Mouse (Mus musculus) hindbrain, embryonic 12.5 days (tissue): ENCODE data around the gene Amigo3. TPM values are rescaled to one million over a fixed set of nuclear protein-coding genes. Genes with fewer than 3 reads are reported as not detected.

ENCODE experiments used
- ATAC-seq: fragments of 200-750 bp; cut with Nextera tagmentation; 2 replicates; pipeline ENCODE4 v1.8.0; 2017; ENCODE audit warnings: moderate TSS enrichment; ENCODE audit not compliant: low FRiP score
- H3K27ac ChIP-seq: fragments of 300-500 bp; sonication (generic); 2 replicates; pipeline ENCODE4 v1.5.1; 2016; ENCODE audit warnings: mild to moderate bottlenecking
- H3K27me3 ChIP-seq: fragments of 300-500 bp; sonication (generic); 2 replicates; pipeline ENCODE4 v1.6.1; 2016; ENCODE audit warnings: mild to moderate bottlenecking
- H3K36me3 ChIP-seq: fragments of 300-500 bp; sonication (generic); 2 replicates; pipeline ENCODE4 v1.6.1; 2016; ENCODE audit warnings: mild to moderate bottlenecking
- H3K4me1 ChIP-seq: fragments of 300-500 bp; sonication (generic); 2 replicates; pipeline ENCODE4 v1.6.1; 2016
- H3K4me2 ChIP-seq: fragments of 300-500 bp; sonication (generic); replicated peaks from 2 replicates; pipeline ENCODE4 v1.6.1; 2016; ENCODE audit warnings: mild to moderate bottlenecking
- H3K4me3 ChIP-seq: fragments of 300-500 bp; sonication (generic); 2 replicates; pipeline ENCODE4 v1.5.1; 2016; ENCODE audit warnings: mild to moderate bottlenecking
- H3K9ac ChIP-seq: fragments of 300-500 bp; sonication (generic); 2 replicates; pipeline ENCODE4 v1.6.1; 2016; ENCODE audit warnings: mild to moderate bottlenecking, moderate library complexity
- H3K9me3 ChIP-seq: fragments of 300-500 bp; sonication (generic); replicated peaks from 2 replicates; pipeline ENCODE4 v1.6.1; 2016; ENCODE audit warnings: mild to moderate bottlenecking
- WGBS: fragments of 180-500 bp; shearing (Covaris S2); methylation state at CpG from one replicate; pipeline ENCODE4 v1.1.7; 2016; 5-methylcytosine and 5-hydroxymethylcytosine counted together
- microRNA-seq: library from miRNA; unstranded; fragments of <30 nt; microRNA quantifications from one replicate; pipeline ENCODE4, GENCODE M21; 2017
- polyA plus RNA-seq: library from polyadenylated mRNA; unstranded; fragments of >200 nt; fragmentation: Nextera tagmentation; extraction: Ambion mirVana; gene quantifications from 2 replicates; pipeline ENCODE4 v1.2.1, GENCODE M21; 2016

The Amigo3 gene
- polyA plus RNA-seq, 1 experiment from 2014 or later, result 3.9 TPM

GRCm38 (mm10) chr9:108094998-108095411 lies 42.0 kb downstream of the Amigo3 start:
- peaks cover 45% of the 10 kb centered on the region for H3K36me3 ChIP-seq
- WGBS, result 0% methylated on average over 16 of the region's 16 CpGs
- ATAC-seq, result peak; percentile 57

GRCm38 (mm10) chr9:108095518-108095917 lies 42.6 kb downstream of the Amigo3 start:
- ATAC-seq, result no peak
- Histone ChIP-seq H3K36me3 (peaks cover 40% of the 10 kb centered on the region), H3K4me3 (peak overlapping the region; percentile 88), H3K4me1 (peaks cover 18% of the 10 kb centered on the region), H3K27ac (0 out of 2 replicates have a peak overlapping the region, but pooled peaks have one; percentile 76), H3K9me3 (no peaks in the 10 kb centered on the region), H3K27me3 (no peaks in the 10 kb centered on the region), H3K9ac (no peak overlapping the region), H3K4me2 (peak overlapping the region; percentile 94)
- 12% methylated on average over 3 of the region's 3 CpGs for WGBS

More at GRCm38 (mm10) chr9:108094998-108095411, 42.0 kb downstream of the Amigo3 start:
- Histone ChIP-seq H3K9ac (peak overlapping the region; percentile 87), H3K27ac (peak overlapping the region; percentile 76), H3K4me1 (peaks cover 18% of the 10 kb centered on the region), H3K27me3 (no peaks in the 10 kb centered on the region), H3K4me3 (peak overlapping the region; percentile 88), H3K4me2 (peak overlapping the region; percentile 94), H3K9me3 (no peaks in the 10 kb centered on the region)

- H3K4me1 ChIP-seq, result peaks cover 18% of the 10 kb centered on the region
- no peak overlapping the region for H3K4me3 ChIP-seq
- WGBS, result 62% methylated on average over 10 of the region's 10 CpGs
- ATAC-seq, result no peak
- peak overlapping the region; percentile 23; the same call in 1 of the 2 replicates for H3K27ac ChIP-seq
- H3K27me3 ChIP-seq, result no peaks in the 10 kb centered on the region
- no peak overlapping the region for H3K9ac ChIP-seq
- no peaks in the 10 kb centered on the region for H3K9me3 ChIP-seq
- H3K4me2 ChIP-seq, result no peak overlapping the region
- peaks cover 38% of the 10 kb centered on the region for H3K36me3 ChIP-seq
Measured at GRCm38 (mm10) chr9:108095949-108096712, 43.2 kb downstream of the Amigo3 start.

GRCm38 (mm10) chr9:108099619-108100018 lies 46.7 kb downstream of the Amigo3 start:
- no peaks in the 10 kb centered on the region for H3K27me3 ChIP-seq
- 73% methylated on average over 8 of the region's 8 CpGs for WGBS
- H3K9me3 ChIP-seq, result no peaks in the 10 kb centered on the region
- no peak overlapping the region for H3K4me2 ChIP-seq
- H3K4me1 ChIP-seq, result peaks cover 9% of the 10 kb centered on the region
- peaks cover 43% of the 10 kb centered on the region for H3K36me3 ChIP-seq
- H3K27ac ChIP-seq, result no peak overlapping the region
- no peak overlapping the region for H3K9ac ChIP-seq
- ATAC-seq, result no peak
- H3K4me3 ChIP-seq, result no peak overlapping the region

- WGBS, result 35% methylated on average over 31 of the region's 31 CpGs
- Histone ChIP-seq H3K36me3 (peaks cover 45% of the 10 kb centered on the region), H3K27ac (peak overlapping the region; percentile 12; the same call in 1 of the 2 replicates), H3K4me2 (peak overlapping the region; percentile 34), H3K4me3 (no peak overlapping the region), H3K4me1 (peaks cover 15% of the 10 kb centered on the region), H3K9me3 (no peaks in the 10 kb centered on the region), H3K9ac (peak overlapping the region; percentile 36), H3K27me3 (0 out of 2 replicates have a peak, but pooled peaks cover 6% of the 10 kb centered on the region)
- ATAC-seq, result peak; percentile 35
Measured at GRCm38 (mm10) chr9:108104766-108105548, 52.0 kb downstream of the Amigo3 start.

Small RNAs within 50 kb of the gene (microRNA-seq; reads per million reads assigned to microRNA genes)
- gene Gm47303 (not detected), gene Mir7088 (not detected)

Other genes with a start within 250 kb of the Amigo3 start
- 125 and 135 TPM in 2 replicates for gene Rbm6, start 179.9 kb upstream of the Amigo3 start, polyA plus RNA-seq
- 17.1 and 20.1 TPM in 2 replicates for gene Mon1a, start 165.0 kb upstream of the Amigo3 start, polyA plus RNA-seq
- gene Mst1r, start 146.3 kb upstream of the Amigo3 start, polyA plus RNA-seq, result 2.0 and 2.3 TPM in 2 replicates
- not detected in 2 replicates for gene Actl11, start 124.7 kb upstream of the Amigo3 start, polyA plus RNA-seq
- gene Camkv, start 117.5 kb upstream of the Amigo3 start, polyA plus RNA-seq, result 7.3 and 7.9 TPM in 2 replicates
- 15.8 and 17.4 TPM in 2 replicates for gene Traip, start 103.0 kb upstream of the Amigo3 start, polyA plus RNA-seq
- gene Uba7, start 77.7 kb upstream of the Amigo3 start, polyA plus RNA-seq, result 11.5 and 12.7 TPM in 2 replicates
- 3.2 and 3.3 TPM in 2 replicates for gene Gm20661, start 70.1 kb upstream of the Amigo3 start, polyA plus RNA-seq
- 51.0 and 52.6 TPM in 2 replicates for gene Inka1, start 67.3 kb upstream of the Amigo3 start, polyA plus RNA-seq
- gene Cdhr4, start 60.7 kb upstream of the Amigo3 start, polyA plus RNA-seq, result 5.5 and 5.7 TPM in 2 replicates
- gene Gm20662, start 56.8 kb upstream of the Amigo3 start, polyA plus RNA-seq, result 0.13 TPM in 1 of 2 replicates, not detected in the other
- 100 and 102 TPM in 2 replicates for gene Ip6k1, start 50.7 kb upstream of the Amigo3 start, polyA plus RNA-seq
- gene Gmppb, start 3.9 kb upstream of the Amigo3 start, polyA plus RNA-seq, result 21.9 and 25.0 TPM in 2 replicates
- 0.31 and 0.72 TPM in 2 replicates for gene Mst1, start 27.3 kb downstream of the Amigo3 start, polyA plus RNA-seq
- 39.5 and 40.7 TPM in 2 replicates for gene Rnf123, start 30.2 kb downstream of the Amigo3 start, polyA plus RNA-seq
- 54.3 and 58.6 TPM in 2 replicates for gene Apeh, start 41.4 kb downstream of the Amigo3 start, polyA plus RNA-seq
- gene Bsn, start 137.2 kb downstream of the Amigo3 start, polyA plus RNA-seq, result 5.4 and 6.1 TPM in 2 replicates
- 74.7 and 80.4 TPM in 2 replicates for gene Dag1, start 210.8 kb downstream of the Amigo3 start, polyA plus RNA-seq
- 79.1 and 81.7 TPM in 2 replicates for gene Nicn1, start 237.3 kb downstream of the Amigo3 start, polyA plus RNA-seq
- 22.1 and 25.9 TPM in 2 replicates for gene Amt, start 243.7 kb downstream of the Amigo3 start, polyA plus RNA-seq